Mouse (Mus musculus) mature B cell (primary cell): ENCODE data around the gene Tmtc4.

Source experiments
- in situ Hi-C: fragments of 300-500 bp; cut with MboI; formaldehyde crosslinking; loops from 2 replicates; pipeline ENCODE4 v1.14.3; 2019

Tmtc4 gene

GRCm38 (mm10) chr14:122983226-122984215 lies at the start of gene Tmtc4:
Gene Tmtc4 (minus strand): TSS chr14:122984035.
- in situ Hi-C loops, result no loop called here

DNA sequence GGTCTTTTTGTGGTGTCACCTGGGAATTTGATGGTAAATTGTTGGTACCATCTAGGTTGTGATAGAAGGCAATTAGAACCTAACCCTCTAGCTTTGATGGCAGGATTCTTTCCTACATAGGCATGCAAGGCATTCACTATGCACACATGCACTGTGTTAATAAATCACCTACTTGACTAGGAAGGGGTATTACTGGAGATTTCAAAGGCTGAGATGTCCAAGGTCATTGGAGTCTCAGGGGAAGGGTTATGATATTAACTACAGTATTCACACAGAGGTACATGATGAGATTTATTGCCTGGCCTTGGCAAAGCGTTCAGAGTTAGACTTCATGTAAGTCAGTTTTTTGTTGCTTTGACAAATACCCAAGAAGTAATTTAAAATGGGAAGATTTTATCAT lies 48.6 kb upstream of the Tmtc4 start:
- in situ Hi-C loops, result no loop called here

- in situ Hi-C loops, result no loop called here
These were observed 44.0 kb upstream of the Tmtc4 start for GRCm38 (mm10) chr14:123027876-123028275.

- in situ Hi-C loops, result no loop called here
These were observed 39.1 kb upstream of the Tmtc4 start for GRCm38 (mm10) chr14:123022981-123023380.

DNA sequence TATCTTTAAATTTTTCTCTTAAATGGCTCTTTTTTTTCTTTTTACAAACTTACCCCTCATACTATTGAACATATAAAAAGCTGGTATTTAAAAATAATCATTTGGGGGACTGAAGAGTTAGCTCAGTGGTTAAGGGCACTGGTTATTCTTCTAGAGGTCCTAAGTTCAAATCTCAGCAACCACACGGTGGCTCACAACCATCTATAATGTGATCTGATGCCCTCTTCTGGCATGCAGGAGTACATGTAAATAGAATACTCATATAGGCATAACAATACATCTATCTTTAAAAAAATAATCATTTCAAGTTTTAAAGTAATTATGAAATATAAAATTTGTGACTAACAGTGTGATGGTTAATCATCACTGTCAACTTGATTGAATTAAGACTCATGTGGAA lies 32.5 kb upstream of the Tmtc4 start:
- in situ Hi-C loops, result no loop called here

DNA sequence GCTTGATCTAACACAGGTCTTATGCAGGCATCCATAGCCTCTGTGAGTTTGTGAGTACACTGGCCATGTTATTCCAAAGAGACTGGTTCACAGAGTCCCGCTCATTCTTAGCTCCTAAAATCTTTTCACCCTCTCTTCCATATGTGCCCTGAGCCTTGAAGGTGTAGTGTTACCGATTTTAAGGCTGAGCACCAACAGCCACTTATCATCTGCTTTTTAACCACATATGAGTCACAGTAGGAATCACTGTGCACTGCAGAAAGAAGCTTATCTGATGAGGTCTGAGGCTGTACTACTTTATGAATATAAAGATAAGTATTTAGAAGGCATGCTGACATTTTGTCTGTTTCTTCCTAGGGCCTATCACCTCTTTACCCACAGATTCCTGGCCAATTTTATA lies 31.9 kb upstream of the Tmtc4 start:
- in situ Hi-C loops, result no loop called here

DNA sequence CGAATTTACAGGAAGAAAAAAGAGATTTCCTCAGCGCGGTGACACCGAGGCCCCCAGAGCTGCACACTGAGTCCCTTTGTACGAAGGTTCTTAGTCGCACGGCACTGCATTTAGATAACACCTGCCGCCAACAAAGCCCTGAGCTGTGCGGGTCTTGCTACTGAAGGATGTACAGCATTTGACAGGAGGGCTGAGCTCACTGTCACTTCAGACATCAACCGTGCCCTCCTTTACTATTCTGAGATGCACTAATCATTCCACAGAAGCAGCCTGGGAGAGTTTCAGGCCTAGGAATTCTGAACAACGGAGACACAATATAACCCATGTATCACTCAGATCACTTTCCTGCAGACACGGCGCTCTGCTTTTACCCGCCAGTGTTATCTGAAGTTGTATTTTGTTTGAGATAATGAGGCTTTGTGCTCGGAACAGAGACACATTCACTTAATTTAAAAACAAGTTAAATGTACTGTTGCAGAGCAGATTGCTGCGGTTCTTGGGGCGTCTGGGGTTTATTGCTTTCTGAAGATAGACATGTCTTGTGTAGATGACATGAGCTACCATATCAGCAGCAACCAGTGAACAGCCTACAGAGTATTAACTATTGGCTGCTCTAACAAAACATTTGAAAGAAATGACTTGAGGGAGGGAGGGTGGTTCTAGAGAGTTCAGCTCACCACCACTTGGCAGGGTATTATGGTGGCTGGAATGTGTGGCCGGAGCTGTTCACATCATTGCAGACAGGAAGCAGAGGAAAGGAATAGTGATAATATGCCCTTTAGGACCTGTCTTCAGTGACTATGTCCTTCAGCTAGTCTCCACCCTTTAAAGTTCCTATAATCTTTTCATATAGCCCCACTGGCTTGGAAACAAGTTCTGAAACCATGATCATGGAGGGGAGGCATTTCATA lies 25.5 kb upstream of the Tmtc4 start:
- in situ Hi-C loops, result no loop called here

GRCm38 (mm10) chr14:123008672-123009071 lies 24.8 kb upstream of the Tmtc4 start:
- in situ Hi-C loops, result no loop called here

DNA sequence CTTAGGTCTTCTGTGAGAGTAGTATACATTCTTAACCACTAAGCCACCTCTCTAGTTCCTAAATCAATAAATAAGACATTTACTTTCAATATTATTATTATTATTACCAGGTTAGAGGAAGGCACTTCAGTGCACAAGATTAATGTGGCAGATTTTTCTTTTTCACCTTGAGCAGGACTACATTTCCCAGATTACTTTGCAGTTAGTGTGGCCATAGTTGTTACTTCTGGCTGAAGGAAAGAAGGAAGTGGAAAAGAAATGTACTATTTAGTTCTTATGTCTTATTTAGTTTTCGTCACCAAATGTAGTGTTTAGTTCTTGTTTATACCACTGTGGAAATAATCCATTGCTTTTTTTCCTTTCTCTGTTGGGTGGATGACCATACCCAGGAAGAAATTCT lies 19.9 kb upstream of the Tmtc4 start:
- in situ Hi-C loops, result no loop called here

- in situ Hi-C loops, result no loop called here
These were observed 17.6 kb upstream of the Tmtc4 start for GRCm38 (mm10) chr14:123001391-123001790.

DNA sequence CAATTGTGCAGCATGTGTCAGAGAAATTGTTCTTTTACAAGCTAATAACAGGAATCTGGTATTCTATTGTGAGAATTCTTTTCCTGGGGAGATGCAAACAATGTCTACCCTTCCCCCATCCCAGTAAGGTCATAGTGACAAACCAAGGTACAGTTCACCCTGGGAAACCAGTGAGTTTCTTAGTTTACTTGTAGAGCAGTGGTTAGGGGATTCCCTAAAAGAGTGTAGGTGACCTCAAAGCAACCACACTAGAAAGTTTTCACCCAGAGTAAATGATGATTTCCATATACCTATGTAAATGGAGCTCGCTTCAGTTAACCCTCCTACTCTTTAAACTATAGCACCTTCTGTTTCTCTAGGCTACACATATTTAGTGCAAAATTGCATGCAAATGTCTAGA lies 13.6 kb upstream of the Tmtc4 start:
- in situ Hi-C loops, result no loop called here

GRCm38 (mm10) chr14:122993935-122994334 lies 10.1 kb upstream of the Tmtc4 start:
- in situ Hi-C loops, result no loop called here

- in situ Hi-C loops, result no loop called here
These were observed 9.1 kb upstream of the Tmtc4 start for GRCm38 (mm10) chr14:122992937-122993336.

DNA sequence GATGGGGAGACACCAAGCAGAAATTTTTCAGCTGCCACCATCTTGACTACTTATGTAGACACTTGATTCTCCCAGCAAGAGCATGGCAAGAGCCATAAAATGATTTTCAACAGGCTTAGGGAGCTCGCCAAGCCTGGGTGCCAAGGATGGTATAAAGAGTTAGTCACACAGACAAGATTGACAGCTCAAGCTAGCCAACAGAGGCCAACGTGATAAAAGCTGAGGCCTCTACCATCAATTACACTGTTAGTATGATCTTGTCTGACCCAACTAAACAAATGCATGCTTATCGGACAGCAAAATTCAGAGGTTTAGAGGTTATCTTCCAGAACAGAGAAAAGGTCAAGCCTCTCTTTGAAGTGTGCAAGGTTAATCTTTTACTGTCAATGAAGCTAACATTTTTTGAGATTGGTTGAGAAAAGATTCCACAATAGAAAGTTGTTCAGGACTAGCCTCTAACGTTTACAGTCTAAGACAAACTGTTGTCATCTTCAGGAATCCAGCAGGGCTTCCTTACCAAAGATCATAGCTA lies 6.8 kb upstream of the Tmtc4 start:
- in situ Hi-C loops, result no loop called here

- in situ Hi-C loops, result no loop called here
These were observed 2.6 kb upstream of the Tmtc4 start for GRCm38 (mm10) chr14:122986404-122986803.

DNA sequence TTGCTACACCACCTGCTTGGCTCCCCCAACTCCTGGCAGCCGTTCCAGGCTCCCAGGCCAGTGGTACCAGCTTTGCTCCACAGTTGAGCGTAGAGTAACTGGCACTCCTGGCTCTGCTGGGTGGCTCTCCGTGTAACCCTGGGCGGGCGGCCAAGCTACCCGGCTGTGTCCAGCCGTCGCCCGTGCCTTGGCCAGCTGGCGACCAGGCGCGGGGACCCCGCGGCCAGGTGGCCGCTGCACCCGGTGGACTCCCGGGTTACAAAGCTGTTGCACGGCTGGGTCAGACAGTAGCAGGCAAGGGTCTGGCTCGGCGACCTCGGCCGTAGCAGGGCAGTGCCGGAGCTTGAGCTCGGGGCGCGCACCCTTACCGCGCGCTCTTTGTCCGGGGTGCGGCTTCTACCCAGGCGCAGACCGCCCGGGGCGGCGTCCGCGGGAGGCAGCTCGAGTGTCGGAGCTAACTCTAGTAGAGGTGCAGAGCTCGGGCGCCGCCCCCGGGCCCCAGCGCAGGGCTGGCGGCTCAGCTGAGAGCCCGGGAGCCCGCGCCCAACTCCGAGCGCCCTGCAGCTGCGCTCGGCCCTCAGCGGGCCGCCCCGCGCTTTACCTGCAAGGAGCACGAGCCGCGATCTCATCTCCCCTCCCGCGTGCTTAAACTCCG lies 1.1 kb downstream of the Tmtc4 start:
- in situ Hi-C loops, result no loop called here

DNA sequence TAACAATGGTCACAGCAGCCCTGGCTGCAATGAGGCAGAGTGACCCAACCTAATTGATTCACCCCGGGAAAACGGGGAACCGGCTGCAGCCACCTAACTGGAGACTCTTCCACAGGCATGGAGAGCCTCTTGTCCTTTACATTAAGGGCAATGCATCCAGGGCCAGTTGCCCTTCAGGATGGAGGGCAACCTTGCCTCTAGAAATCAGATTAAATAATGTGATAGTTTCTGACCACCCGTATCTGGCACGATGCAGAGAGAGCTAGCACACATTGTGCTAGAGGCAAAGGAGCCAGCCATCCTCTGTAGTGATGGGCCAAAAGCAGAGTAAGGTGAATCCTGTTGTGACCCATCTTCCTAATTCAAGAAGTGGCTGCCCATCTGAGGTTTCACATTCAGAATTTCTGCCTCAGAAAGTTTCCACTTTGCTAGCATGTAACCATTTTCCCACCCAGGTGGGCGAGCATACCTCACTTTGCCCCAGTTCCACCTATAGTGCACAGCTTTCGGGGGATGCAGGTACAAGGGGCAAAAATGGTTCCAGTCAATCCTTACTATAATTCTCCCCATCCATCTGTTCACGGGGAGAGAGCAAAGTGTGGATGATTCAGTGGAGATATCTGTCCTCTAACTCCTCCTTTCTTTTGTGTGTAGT lies 1.9 kb downstream of the Tmtc4 start:
- in situ Hi-C loops, result no loop called here

DNA sequence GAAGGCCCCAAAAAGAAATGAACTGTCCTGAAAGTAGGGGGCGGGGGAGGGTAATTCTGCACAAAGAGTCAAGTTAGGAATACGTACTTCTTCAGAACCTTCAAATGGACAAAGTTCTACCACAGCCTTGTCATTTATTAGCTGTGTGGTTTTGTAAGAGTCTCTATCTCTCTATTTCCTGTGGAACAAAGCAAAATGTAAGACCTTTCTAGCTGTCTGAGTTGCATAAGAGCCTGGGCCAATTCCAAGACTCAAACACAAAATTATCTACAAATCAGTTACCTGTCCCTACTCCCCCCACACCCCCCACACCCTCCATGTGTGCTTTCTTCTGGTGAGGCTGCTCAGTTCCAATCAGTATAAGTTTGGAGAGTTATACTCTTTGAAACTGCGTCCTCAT lies 5.0 kb downstream of the Tmtc4 start:
- in situ Hi-C loops, result no loop called here

DNA sequence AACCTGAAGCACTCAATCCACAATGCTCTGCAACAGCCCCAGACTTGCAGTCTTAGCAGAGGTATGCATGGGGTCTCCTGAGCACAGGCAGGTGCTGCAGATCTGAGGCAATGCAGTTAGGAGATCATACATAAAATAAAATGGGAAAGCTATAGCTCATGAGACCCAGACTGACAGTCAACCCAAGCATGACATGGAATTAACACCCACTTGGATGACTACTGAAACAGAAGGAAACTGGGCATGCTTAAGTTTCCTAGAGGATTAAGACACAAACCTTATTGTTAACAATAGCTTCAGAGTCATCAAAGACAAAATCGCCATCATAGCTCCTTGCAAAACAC lies 6.1 kb downstream of the Tmtc4 start:
- in situ Hi-C loops, result no loop called here

- in situ Hi-C loops, result no loop called here
These were observed 6.6 kb downstream of the Tmtc4 start for GRCm38 (mm10) chr14:122977056-122977796.
